Mouse (Mus musculus): ENCODE data around the gene Nutf2. TPM values are rescaled to one million over a fixed set of nuclear protein-coding genes. Genes with fewer than 3 reads are reported as not detected.

Gene Nutf2
- total RNA-seq, 2 experiments from 2014 or later = 15.3 to 57.8 TPM

- no peak for ATAC-seq (replicated peaks; ENCODE audit: low FRiP score, poor library complexity, severe bottlenecking)
Observed at GRCm38 (mm10) chr8:105919390-105919789, 59.0 kb downstream of the Nutf2 start.

- ATAC-seq (replicated peaks; ENCODE audit: low FRiP score, poor library complexity, severe bottlenecking) = no peak
Observed at GRCm38 (mm10) chr8:105925123-105925522, 64.7 kb downstream of the Nutf2 start.

Other genes with a start within 250 kb of the Nutf2 start
- 154 and 195 TPM in 2 replicates for gene Ctcf, start 224.0 kb upstream of the Nutf2 start, total RNA-seq (2015; ENCODE audit: low replicate concordance)
- gene Ctcf, start 224.0 kb upstream of the Nutf2 start, total RNA-seq (2017; ENCODE audit: low replicate concordance) = 314 and 346 TPM in 2 replicates
- gene Agrp, start 223.2 kb upstream of the Nutf2 start, total RNA-seq (2015; ENCODE audit: low replicate concordance) = not detected in 2 replicates
- gene Agrp, start 223.2 kb upstream of the Nutf2 start, total RNA-seq (2017; ENCODE audit: low replicate concordance) = not detected in 2 replicates
- 4.7 and 5.4 TPM in 2 replicates for gene Carmil2, start 174.3 kb upstream of the Nutf2 start, total RNA-seq (2015; ENCODE audit: low replicate concordance)
- 4.2 and 7.0 TPM in 2 replicates for gene Carmil2, start 174.3 kb upstream of the Nutf2 start, total RNA-seq (2017; ENCODE audit: low replicate concordance)
- 10.9 and 22.0 TPM in 2 replicates for gene Acd, start 159.5 kb upstream of the Nutf2 start, total RNA-seq (2015; ENCODE audit: low replicate concordance)
- gene Acd, start 159.5 kb upstream of the Nutf2 start, total RNA-seq (2017; ENCODE audit: low replicate concordance) = 1.7 and 9.7 TPM in 2 replicates
- gene Pard6a, start 159.4 kb upstream of the Nutf2 start, total RNA-seq (2015; ENCODE audit: low replicate concordance) = 1.7 and 3.6 TPM in 2 replicates
- 2.7 TPM in 1 of 2 replicates, not detected in the other for gene Pard6a, start 159.4 kb upstream of the Nutf2 start, total RNA-seq (2017; ENCODE audit: low replicate concordance)
- gene 4933405L10Rik, start 152.9 kb upstream of the Nutf2 start, total RNA-seq (2015; ENCODE audit: low replicate concordance) = not detected in 2 replicates
- gene 4933405L10Rik, start 152.9 kb upstream of the Nutf2 start, total RNA-seq (2017; ENCODE audit: low replicate concordance) = not detected in 2 replicates
- gene Enkd1, start 152.4 kb upstream of the Nutf2 start, total RNA-seq (2015; ENCODE audit: low replicate concordance) = 2.9 and 5.4 TPM in 2 replicates
- 0.15 and 3.7 TPM in 2 replicates for gene Enkd1, start 152.4 kb upstream of the Nutf2 start, total RNA-seq (2017; ENCODE audit: low replicate concordance)
- not detected in 2 replicates for gene Gfod2, start 101.9 kb upstream of the Nutf2 start, total RNA-seq (2015; ENCODE audit: low replicate concordance)
- 0.51 TPM in 1 of 2 replicates, not detected in the other for gene Gfod2, start 101.9 kb upstream of the Nutf2 start, total RNA-seq (2017; ENCODE audit: low replicate concordance)
- gene Ranbp10, start 33.2 kb upstream of the Nutf2 start, total RNA-seq (2015; ENCODE audit: low replicate concordance) = 306 and 341 TPM in 2 replicates
- gene Ranbp10, start 33.2 kb upstream of the Nutf2 start, total RNA-seq (2017; ENCODE audit: low replicate concordance) = 296 and 297 TPM in 2 replicates
- gene Tsnaxip1, start 32.8 kb upstream of the Nutf2 start, total RNA-seq (2015; ENCODE audit: low replicate concordance) = 2.9 TPM in 1 of 2 replicates, not detected in the other
- gene Tsnaxip1, start 32.8 kb upstream of the Nutf2 start, total RNA-seq (2017; ENCODE audit: low replicate concordance) = 1.4 TPM in 1 of 2 replicates, not detected in the other
- gene Cenpt, start 7.3 kb upstream of the Nutf2 start, total RNA-seq (2015; ENCODE audit: low replicate concordance) = 57.0 and 57.3 TPM in 2 replicates
- gene Cenpt, start 7.3 kb upstream of the Nutf2 start, total RNA-seq (2017; ENCODE audit: low replicate concordance) = 55.2 and 94.3 TPM in 2 replicates
- 9.6 and 22.0 TPM in 2 replicates for gene Thap11, start 5.4 kb upstream of the Nutf2 start, total RNA-seq (2015; ENCODE audit: low replicate concordance)
- gene Thap11, start 5.4 kb upstream of the Nutf2 start, total RNA-seq (2017; ENCODE audit: low replicate concordance) = 11.0 and 18.6 TPM in 2 replicates
- gene Edc4, start 20.3 kb downstream of the Nutf2 start, total RNA-seq (2015; ENCODE audit: low replicate concordance) = 12.2 and 15.9 TPM in 2 replicates
- 22.1 and 25.5 TPM in 2 replicates for gene Edc4, start 20.3 kb downstream of the Nutf2 start, total RNA-seq (2017; ENCODE audit: low replicate concordance)
- not detected in 2 replicates for gene Nrn1l, start 33.0 kb downstream of the Nutf2 start, total RNA-seq (2015; ENCODE audit: low replicate concordance)
- gene Nrn1l, start 33.0 kb downstream of the Nutf2 start, total RNA-seq (2017; ENCODE audit: low replicate concordance) = not detected in 2 replicates
- 5.4 and 8.6 TPM in 2 replicates for gene Pskh1, start 39.9 kb downstream of the Nutf2 start, total RNA-seq (2015; ENCODE audit: low replicate concordance)
- 7.1 and 11.7 TPM in 2 replicates for gene Pskh1, start 39.9 kb downstream of the Nutf2 start, total RNA-seq (2017; ENCODE audit: low replicate concordance)
- not detected in 2 replicates for gene Ctrl, start 73.3 kb downstream of the Nutf2 start, total RNA-seq (2015; ENCODE audit: low replicate concordance)
- gene Ctrl, start 73.3 kb downstream of the Nutf2 start, total RNA-seq (2017; ENCODE audit: low replicate concordance) = not detected in 2 replicates
- 20.2 and 25.2 TPM in 2 replicates for gene Psmb10, start 77.9 kb downstream of the Nutf2 start, total RNA-seq (2015; ENCODE audit: low replicate concordance)
- gene Psmb10, start 77.9 kb downstream of the Nutf2 start, total RNA-seq (2017; ENCODE audit: low replicate concordance) = 2.7 and 4.2 TPM in 2 replicates
- not detected in 2 replicates for gene Lcat, start 82.8 kb downstream of the Nutf2 start, total RNA-seq (2015; ENCODE audit: low replicate concordance)
- 2.4 TPM in 1 of 2 replicates, not detected in the other for gene Lcat, start 82.8 kb downstream of the Nutf2 start, total RNA-seq (2017; ENCODE audit: low replicate concordance)
- gene Slc12a4, start 105.5 kb downstream of the Nutf2 start, total RNA-seq (2015; ENCODE audit: low replicate concordance) = 2.5 and 3.4 TPM in 2 replicates
- 4.0 and 13.7 TPM in 2 replicates for gene Slc12a4, start 105.5 kb downstream of the Nutf2 start, total RNA-seq (2017; ENCODE audit: low replicate concordance)
- not detected in 2 replicates for gene Dpep3, start 118.8 kb downstream of the Nutf2 start, total RNA-seq (2015; ENCODE audit: low replicate concordance)
- not detected in 2 replicates for gene Dpep3, start 118.8 kb downstream of the Nutf2 start, total RNA-seq (2017; ENCODE audit: low replicate concordance)
- gene Dus2, start 130.8 kb downstream of the Nutf2 start, total RNA-seq (2015; ENCODE audit: low replicate concordance) = 0.72 and 6.7 TPM in 2 replicates
- 6.3 and 14.4 TPM in 2 replicates for gene Dus2, start 130.8 kb downstream of the Nutf2 start, total RNA-seq (2017; ENCODE audit: low replicate concordance)
- gene Dpep2nb, start 145.4 kb downstream of the Nutf2 start, total RNA-seq (2015; ENCODE audit: low replicate concordance) = not detected in 2 replicates
- gene Dpep2nb, start 145.4 kb downstream of the Nutf2 start, total RNA-seq (2017; ENCODE audit: low replicate concordance) = not detected in 2 replicates
- gene Ddx28, start 151.3 kb downstream of the Nutf2 start, total RNA-seq (2015; ENCODE audit: low replicate concordance) = 1.8 and 4.6 TPM in 2 replicates
- gene Ddx28, start 151.3 kb downstream of the Nutf2 start, total RNA-seq (2017; ENCODE audit: low replicate concordance) = 3.2 and 5.0 TPM in 2 replicates
- gene Nfatc3, start 198.3 kb downstream of the Nutf2 start, total RNA-seq (2015; ENCODE audit: low replicate concordance) = 71.3 and 80.4 TPM in 2 replicates
- gene Nfatc3, start 198.3 kb downstream of the Nutf2 start, total RNA-seq (2017; ENCODE audit: low replicate concordance) = 32.7 and 37.5 TPM in 2 replicates

All from erythroid progenitor cell, adult 5-6 weeks (primary cell).